18 mouse cellular contexts compared by ENCODE assay signal in genomic region chr4:94356982-94357381, GRCm38 (mm10).
DNase-seq lines count a peak whose midpoint lies in the region; ATAC-seq and TF ChIP-seq lines count a peak whose summit lies in the region.
"Had no signal": no experiment of that assay in that cellular context is flagged by ENCODE, and none has a peak within 500 bp of the region (broad histone marks: within the 10 kb centered on the region; RNA-seq: fewer than 3 reads in every experiment).

No protein-coding gene starts in this region.

- H3K27me3 ChIP-seq in forebrain, embryonic 14.5 days (replicated peaks; ENCODE audit: control insufficient read depth, insufficient read depth, low read length): no peaks in the 10 kb centered on the region
- H3K27me3 ChIP-seq in forebrain, embryonic 10.5 days (ENCODE audit: poor library complexity, severe bottlenecking): no peaks in the 10 kb centered on the region
- no peaks in the 10 kb centered on the region for H3K27me3 ChIP-seq in forebrain, postnatal 0 days (ENCODE audit: insufficient read depth, low read length)
- H3K27me3 ChIP-seq in liver, embryonic 11.5 days (replicated peaks; ENCODE audit: control insufficient read depth, insufficient read depth, low read length): no peaks in the 10 kb centered on the region
- H3K27me3 ChIP-seq: embryonic facial prominence, embryonic 13.5 days; heart, embryonic 13.5 days; hindbrain, embryonic 15.5 days had no signal

- WGBS in forebrain, embryonic 14.5 days: 73% methylated on average over 1 of the region's 1 CpGs
- 78% methylated on average over 1 of the region's 1 CpGs for WGBS in forebrain, embryonic 10.5 days
- 71% methylated on average over 1 of the region's 1 CpGs for WGBS in forebrain, postnatal 0 days
- 47% methylated on average over 1 of the region's 1 CpGs for WGBS in liver, embryonic 11.5 days

- peak; percentile 51 for DNase-seq in forebrain, embryonic 14.5 days (ENCODE audit: low spot score)
- DNase-seq in forebrain, embryonic 10.5 days (ENCODE audit: extremely low spot score, low spot score): no peak
- peak; percentile 9 to 16 for DNase-seq in left cerebral cortex, postnatal 14 days (ENCODE audit: low spot score in 2 of 2)
- no peak for DNase-seq in left cerebral cortex, adult 18-20 months (ENCODE audit: low spot score in 2 of 2)
- peak; percentile 37 for DNase-seq in brain, adult 2 months (ENCODE audit: low read depth, low spot score)
- DNase-seq in forebrain, postnatal 0 days: peak; percentile 35
- DNase-seq in liver, embryonic 11.5 days (ENCODE audit: low spot score): no peak
- DNase-seq: adrenal gland, postnatal 10 days; cerebellum, adult 18-20 months; cerebellum, adult 9-11 months; cerebellum, postnatal 36 days; gastrocnemius, adult 2 months; gastrocnemius, postnatal 36 days; heart, adult 11 months; heart, postnatal 36 days had no signal

- no peaks in the 10 kb centered on the region for H3K9me3 ChIP-seq in forebrain, embryonic 14.5 days (replicated peaks; ENCODE audit: control insufficient read depth, low read length)
- no peaks in the 10 kb centered on the region for H3K9me3 ChIP-seq in forebrain, embryonic 10.5 days
- no peaks in the 10 kb centered on the region for H3K9me3 ChIP-seq in forebrain, postnatal 0 days (ENCODE audit: low read length)
- no peaks in the 10 kb centered on the region for H3K9me3 ChIP-seq in liver, embryonic 11.5 days (ENCODE audit: control insufficient read depth, low read length)
- H3K9me3 ChIP-seq: embryonic facial prominence, embryonic 13.5 days; heart, embryonic 13.5 days; hindbrain, embryonic 15.5 days had no signal

- intact Hi-C loops in left cerebral cortex, postnatal 14 days (cut with DNase I): no loop called here

- peaks cover 4% of the 10 kb centered on the region; the same call in 1 of the 2 replicates for H3K4me1 ChIP-seq in forebrain, embryonic 14.5 days (ENCODE audit: control insufficient read depth, insufficient read depth, low read length)
- H3K4me1 ChIP-seq in forebrain, embryonic 10.5 days: peaks cover 12% of the 10 kb centered on the region
- H3K4me1 ChIP-seq in forebrain, postnatal 0 days (ENCODE audit: insufficient read depth): no peaks in the 10 kb centered on the region
- no peaks in the 10 kb centered on the region for H3K4me1 ChIP-seq in liver, embryonic 11.5 days (replicated peaks; ENCODE audit: control insufficient read depth, insufficient read depth, low read length)
- H3K4me1 ChIP-seq: embryonic facial prominence, embryonic 13.5 days; heart, embryonic 13.5 days had no signal

- H3K4me3 ChIP-seq in forebrain, embryonic 14.5 days (ENCODE audit: low read depth, low read length): no peak overlapping the region
- H3K4me3 ChIP-seq in forebrain, embryonic 10.5 days: no peak overlapping the region
- no peak overlapping the region for H3K4me3 ChIP-seq in forebrain, postnatal 0 days (ENCODE audit: low read depth, low read length)
- no peak overlapping the region for H3K4me3 ChIP-seq in liver, embryonic 11.5 days (ENCODE audit: low read depth, low read length)
- H3K4me3 ChIP-seq: embryonic facial prominence, embryonic 13.5 days; gastrocnemius, adult 2 months; heart, embryonic 13.5 days; hindbrain, embryonic 15.5 days had no signal

- no peaks in the 10 kb centered on the region for H3K36me3 ChIP-seq in forebrain, embryonic 14.5 days (ENCODE audit: control insufficient read depth, insufficient read depth, low read length)
- H3K36me3 ChIP-seq in forebrain, embryonic 10.5 days (replicated peaks): no peaks in the 10 kb centered on the region
- no peaks in the 10 kb centered on the region for H3K36me3 ChIP-seq in forebrain, postnatal 0 days (ENCODE audit: insufficient read depth)
- no peaks in the 10 kb centered on the region for H3K36me3 ChIP-seq in liver, embryonic 11.5 days (ENCODE audit: control insufficient read depth, insufficient read depth, low read length)
- H3K36me3 ChIP-seq: embryonic facial prominence, embryonic 13.5 days; heart, embryonic 13.5 days; hindbrain, embryonic 15.5 days had no signal

- no peak overlapping the region for H3K9ac ChIP-seq in forebrain, embryonic 14.5 days (ENCODE audit: low read length)
- no peak overlapping the region for H3K9ac ChIP-seq in forebrain, postnatal 0 days
- H3K9ac ChIP-seq in liver, embryonic 11.5 days (ENCODE audit: low read depth, low read length): no peak overlapping the region
- H3K9ac ChIP-seq: embryonic facial prominence, embryonic 13.5 days; heart, embryonic 13.5 days; hindbrain, embryonic 15.5 days had no signal

- no peak overlapping the region for H3K4me2 ChIP-seq in forebrain, embryonic 14.5 days (ENCODE audit: low read length)
- no peak overlapping the region for H3K4me2 ChIP-seq in forebrain, postnatal 0 days (ENCODE audit: low read depth)
- no peak overlapping the region for H3K4me2 ChIP-seq in liver, embryonic 11.5 days
- H3K4me2 ChIP-seq: embryonic facial prominence, embryonic 13.5 days; heart, embryonic 13.5 days; hindbrain, embryonic 15.5 days had no signal

- no peak for TF ChIP-seq CTCF in forebrain, postnatal 0 days (IDR thresholded peaks at IDR 0.05; ENCODE audit: low read depth)

- peak; percentile 77; the same call in 1 of the 2 replicates for ATAC-seq in forebrain, embryonic 14.5 days
- peak; percentile 86 for ATAC-seq in forebrain, postnatal 0 days
- no peak for ATAC-seq in liver, embryonic 11.5 days (replicated peaks; ENCODE audit: low FRiP score)

- no peak overlapping the region for H3K27ac ChIP-seq in forebrain, embryonic 14.5 days (ENCODE audit: low read depth, low read length)
- H3K27ac ChIP-seq in forebrain, embryonic 10.5 days: no peak overlapping the region
- no peak overlapping the region for H3K27ac ChIP-seq in forebrain, postnatal 0 days (ENCODE audit: low read depth, low read length)
- H3K27ac ChIP-seq in liver, embryonic 11.5 days (ENCODE audit: low read depth, low read length): no peak overlapping the region
- H3K27ac ChIP-seq: embryonic facial prominence, embryonic 13.5 days; gastrocnemius, adult 2 months; heart, embryonic 13.5 days; hindbrain, embryonic 15.5 days had no signal

Comparison
In these comparisons a context has a peak if more than half of its experiments do, and no peak if none do; other contexts are left out.
1. DNase-seq: peak in forebrain, embryonic 14.5 days (single experiment), left cerebral cortex, postnatal 14 days (2 of 2), brain, adult 2 months (single experiment) and forebrain, postnatal 0 days (single experiment); none in forebrain, embryonic 10.5 days (single experiment), left cerebral cortex, adult 18-20 months (0 of 2) and liver, embryonic 11.5 days (single experiment).